Mouse (Mus musculus) neural tube, embryonic 11.5 days (tissue): ENCODE results near the gene Ptges2. TPM values are rescaled to one million over a fixed set of nuclear protein-coding genes. Genes with fewer than 3 reads are reported as not detected.

Experiments used
- ATAC-seq: fragments of 200-750 bp; cut with Nextera tagmentation; 2 replicates; pipeline ENCODE4 v1.8.0; 2017; ENCODE audit warnings: moderate number of reproducible peaks, mild to moderate bottlenecking, moderate TSS enrichment, moderate library complexity; ENCODE audit not compliant: insufficient read depth, low FRiP score, low TSS enrichment
- DNase-seq: peaks from one replicate; pipeline ENCODE4 v3.0.0-alpha.2; 2015; ENCODE audit warnings: low spot score
- H3K27ac ChIP-seq: fragments of 300-500 bp; sonication (generic); 2 replicates; pipeline ENCODE4 v1.5.1; 2014; ENCODE audit warnings: low read depth, mild to moderate bottlenecking, low read length
- H3K27me3 ChIP-seq: fragments of 300-500 bp; sonication (generic); 2 replicates; pipeline ENCODE4 v1.6.1; 2014; ENCODE audit warnings: mild to moderate bottlenecking, low read length, mixed read lengths; ENCODE audit not compliant: control insufficient read depth, insufficient read depth
- H3K36me3 ChIP-seq: fragments of 300-500 bp; sonication (generic); 2 replicates; pipeline ENCODE4 v1.6.1; 2014; ENCODE audit warnings: mild to moderate bottlenecking, low read length, moderate library complexity, mixed read lengths; ENCODE audit not compliant: control insufficient read depth, insufficient read depth
- H3K4me1 ChIP-seq: fragments of 300-500 bp; sonication (generic); 2 replicates; pipeline ENCODE4 v1.6.1; 2014; ENCODE audit warnings: low read length, mixed read lengths; ENCODE audit not compliant: control insufficient read depth, insufficient read depth
- H3K4me2 ChIP-seq: fragments of 300-500 bp; sonication (generic); 2 replicates; pipeline ENCODE4 v1.6.1; 2014; ENCODE audit warnings: low read depth, mild to moderate bottlenecking, moderate library complexity
- H3K4me3 ChIP-seq: fragments of 300-500 bp; sonication (generic); 2 replicates; pipeline ENCODE4 v1.5.1; 2014; ENCODE audit warnings: low read depth, low read length
- H3K9ac ChIP-seq: fragments of 300-500 bp; sonication (generic); 2 replicates; pipeline ENCODE4 v1.6.1; 2014; ENCODE audit warnings: mild to moderate bottlenecking, low read length
- H3K9me3 ChIP-seq: fragments of 300-500 bp; sonication (generic); 2 replicates; pipeline ENCODE4 v1.6.1; 2016; ENCODE audit warnings: low read length; ENCODE audit not compliant: control insufficient read depth
- WGBS: fragments of 180-500 bp; shearing (Covaris S2); extraction: QIAGEN DNeasy Blood & Tissue Kit; methylation state at CpG from one replicate; pipeline ENCODE4 v1.1.7; 2014; 5-methylcytosine and 5-hydroxymethylcytosine counted together
- polyA plus RNA-seq: library from polyadenylated mRNA; unstranded; fragments of >200 nt; fragmentation: Nextera tagmentation; extraction: Ambion mirVana; gene quantifications from 2 replicates; pipeline ENCODE4 v1.2.1, GENCODE M21; 2014

Gene Ptges2
- polyA plus RNA-seq, result 25.6 and 33.6 TPM in 2 replicates

GRCm38 (mm10) chr2:32395484-32395945, at the start of gene Ptges2:
Gene Ptges2, plus strand, starts transcription at chr2:32395896.
- H3K4me3 ChIP-seq, result peak within 1 kb of the TSS; percentile 71
- peak within 1 kb of the TSS; percentile 75 for H3K27ac ChIP-seq
- H3K9me3 ChIP-seq, result no peaks in the 10 kb centered on the region
- H3K4me1 ChIP-seq, result peaks cover 6% of the 10 kb centered on the region
- under 1% methylated on average over 31 of the region's 31 CpGs for WGBS
- DNase-seq (peak; percentile 93), ATAC-seq (peak; percentile 88)
- peak within 1 kb of the TSS; percentile 90 for H3K4me2 ChIP-seq
- H3K9ac ChIP-seq, result peak within 1 kb of the TSS; percentile 64
- no peaks in the 10 kb centered on the region for H3K27me3 ChIP-seq
- peaks cover 2% of the 10 kb centered on the region for H3K36me3 ChIP-seq

GRCm38 (mm10) chr2:32347019-32347418, 48.7 kb upstream of the Ptges2 start:
- no peaks in the 10 kb centered on the region for H3K9me3 ChIP-seq
- 69% methylated on average over 6 of the region's 6 CpGs for WGBS
- no peak for ATAC-seq

GRCm38 (mm10) chr2:32348311-32348710, 47.4 kb upstream of the Ptges2 start:
- H3K4me1 ChIP-seq, result peaks cover 11% of the 10 kb centered on the region
- DNase-seq (no peak), ATAC-seq (no peak)
- no peak overlapping the region for H3K27ac ChIP-seq
- no peak overlapping the region for H3K9ac ChIP-seq
- no peak overlapping the region for H3K4me2 ChIP-seq
- H3K9me3 ChIP-seq, result no peaks in the 10 kb centered on the region
- no peak overlapping the region for H3K4me3 ChIP-seq
- H3K36me3 ChIP-seq, result no peaks in the 10 kb centered on the region; the same call in 1 of the 2 replicates
- 79% methylated on average over 11 of the region's 11 CpGs for WGBS
- H3K27me3 ChIP-seq, result no peaks in the 10 kb centered on the region; the same call in 1 of the 2 replicates

More at GRCm38 (mm10) chr2:32347019-32347418, 48.7 kb upstream of the Ptges2 start:
- DNase-seq, result no peak
- no peak overlapping the region for H3K9ac ChIP-seq
- H3K4me2 ChIP-seq, result no peak overlapping the region
- H3K4me1 ChIP-seq, result peaks cover 11% of the 10 kb centered on the region
- H3K4me3 ChIP-seq, result no peak overlapping the region
- no peaks in the 10 kb centered on the region; the same call in 1 of the 2 replicates for H3K27me3 ChIP-seq
- no peak overlapping the region for H3K27ac ChIP-seq
- no peaks in the 10 kb centered on the region; the same call in 1 of the 2 replicates for H3K36me3 ChIP-seq

GRCm38 (mm10) chr2:32349625-32350255, 46.0 kb upstream of the Ptges2 start:
- ATAC-seq, result no peak
- Histone ChIP-seq H3K4me1 (peaks cover 11% of the 10 kb centered on the region), H3K27ac (no peak overlapping the region), H3K36me3 (no peaks in the 10 kb centered on the region; the same call in 1 of the 2 replicates), H3K4me2 (no peak overlapping the region), H3K9ac (no peak overlapping the region), H3K9me3 (no peaks in the 10 kb centered on the region), H3K4me3 (no peak overlapping the region), H3K27me3 (no peaks in the 10 kb centered on the region; the same call in 1 of the 2 replicates)
- DNase-seq, result no peak
- WGBS, result 69% methylated on average over 8 of the region's 8 CpGs

GRCm38 (mm10) chr2:32350471-32351051, 45.1 kb upstream of the Ptges2 start:
- Histone ChIP-seq H3K27ac (no peak overlapping the region), H3K9ac (no peak overlapping the region), H3K4me3 (no peak overlapping the region), H3K4me1 (peaks cover 11% of the 10 kb centered on the region), H3K27me3 (no peaks in the 10 kb centered on the region; the same call in 1 of the 2 replicates), H3K9me3 (no peaks in the 10 kb centered on the region), H3K4me2 (no peak overlapping the region), H3K36me3 (no peaks in the 10 kb centered on the region; the same call in 1 of the 2 replicates)
- DNase-seq (no peak), ATAC-seq (no peak)
- WGBS, result 51% methylated on average over 13 of the region's 13 CpGs

- ATAC-seq (no peak), DNase-seq (no peak)
- peak overlapping the region; percentile 7 for H3K9ac ChIP-seq
- no peaks in the 10 kb centered on the region for H3K9me3 ChIP-seq
- H3K27me3 ChIP-seq, result no peaks in the 10 kb centered on the region; the same call in 1 of the 2 replicates
- 57% methylated on average over 9 of the region's 9 CpGs for WGBS
- peak overlapping the region; percentile 93 for H3K4me2 ChIP-seq
- peak overlapping the region; percentile 80; the same call in 1 of the 2 replicates for H3K27ac ChIP-seq
- H3K4me1 ChIP-seq, result peaks cover 11% of the 10 kb centered on the region
- no peaks in the 10 kb centered on the region; the same call in 1 of the 2 replicates for H3K36me3 ChIP-seq
- H3K4me3 ChIP-seq, result peak overlapping the region; percentile 51
These were observed 44.2 kb upstream of the Ptges2 start for GRCm38 (mm10) chr2:32351471-32351961.

- DNase-seq (peak; percentile 64), ATAC-seq (peak; percentile 33; the same call in 1 of the 2 replicates)
- Histone ChIP-seq H3K9me3 (no peaks in the 10 kb centered on the region), H3K36me3 (no peaks in the 10 kb centered on the region; the same call in 1 of the 2 replicates), H3K9ac (peak within 1 kb of the TSS; percentile 76), H3K4me2 (peak within 1 kb of the TSS; percentile 93), H3K4me1 (peaks cover 11% of the 10 kb centered on the region), H3K27me3 (no peaks in the 10 kb centered on the region; the same call in 1 of the 2 replicates), H3K4me3 (peak within 1 kb of the TSS; percentile 51), H3K27ac (peak within 1 kb of the TSS; percentile 80)
- WGBS, result 2% methylated on average over 37 of the region's 52 CpGs
These were observed 43.3 kb upstream of the Ptges2 start, which contains the start of gene Ciz1 for GRCm38 (mm10) chr2:32352151-32353006. Gene Ciz1, plus strand, starts transcription at chr2:32352327.

GRCm38 (mm10) chr2:32353007-32353542, 42.6 kb upstream of the Ptges2 start, which contains the start of gene Dnm1:
Gene Dnm1, minus strand, starts transcription at chr2:32353338.
- peaks cover 11% of the 10 kb centered on the region for H3K4me1 ChIP-seq
- peak; percentile 92 for DNase-seq
- H3K36me3 ChIP-seq, result no peaks in the 10 kb centered on the region; the same call in 1 of the 2 replicates
- peak; percentile 68 for ATAC-seq
- WGBS, result under 1% methylated on average over 63 of the region's 63 CpGs
- no peaks in the 10 kb centered on the region for H3K9me3 ChIP-seq
- H3K4me3 ChIP-seq, result peak within 1 kb of the TSS; percentile 51
- H3K4me2 ChIP-seq, result peak within 1 kb of the TSS; percentile 93
- no peaks in the 10 kb centered on the region; the same call in 1 of the 2 replicates for H3K27me3 ChIP-seq
- H3K9ac ChIP-seq, result peak within 1 kb of the TSS; percentile 76
- peak within 1 kb of the TSS; percentile 80 for H3K27ac ChIP-seq
